9 mouse cellular contexts compared by ENCODE assay signal in the genomic region with DNA sequence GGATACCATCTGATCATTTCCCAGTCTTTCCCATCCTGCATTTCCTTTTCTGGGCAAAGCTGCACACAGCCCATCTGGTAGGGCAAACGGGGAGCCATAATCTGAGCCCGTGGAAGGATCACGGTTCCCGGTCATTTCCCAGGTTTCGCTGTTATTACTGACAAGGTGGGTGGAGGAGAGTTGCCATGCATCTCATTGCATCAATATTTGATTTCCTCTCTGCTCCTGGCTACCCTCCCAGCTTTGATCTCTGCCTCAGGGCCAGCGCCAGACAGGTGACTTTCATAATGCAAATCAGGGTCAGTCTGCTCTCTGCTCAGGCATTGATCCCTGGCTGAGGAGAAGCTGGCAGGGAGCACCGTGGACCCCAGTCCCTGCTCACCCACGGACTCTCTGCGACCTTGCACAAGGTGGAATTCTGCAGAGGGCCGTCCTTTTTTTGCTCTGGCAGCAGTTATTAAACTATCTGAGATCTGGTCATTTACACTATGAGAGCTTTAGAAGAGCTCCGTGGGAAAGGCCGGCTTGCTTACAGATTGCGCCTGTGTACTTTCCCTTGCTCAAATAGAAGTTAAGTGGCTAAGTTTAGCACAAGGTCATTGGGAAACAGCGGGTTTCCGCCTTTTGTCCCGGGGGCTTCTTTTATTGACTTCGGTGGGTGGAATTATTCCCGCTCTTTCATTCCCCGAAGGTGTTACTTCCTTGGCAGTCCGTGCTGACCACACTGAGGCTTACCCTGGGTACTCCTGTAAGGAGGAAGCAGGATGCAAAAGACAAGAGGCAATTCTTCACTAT.
DNase-seq lines count a peak whose midpoint lies in the region; ATAC-seq and TF ChIP-seq lines count a peak whose summit lies in the region.
"Had no signal": no experiment of that assay in that cellular context is flagged by ENCODE, and none has a peak within 500 bp of the region (broad histone marks: within the 10 kb centered on the region; RNA-seq: fewer than 3 reads in every experiment).

No protein-coding gene starts in this region.

- 24% methylated on average over 20 of the region's 20 CpGs for WGBS in heart, postnatal 0 days
- WGBS in heart, adult 2 months, result 24% methylated on average over 20 of the region's 20 CpGs
- WGBS in hindbrain, embryonic 16.5 days, result 38% methylated on average over 20 of the region's 20 CpGs
- 24% methylated on average over 20 of the region's 20 CpGs for WGBS in liver, embryonic 12.5 days (ENCODE audit: insufficient replicate concordance)

- no peak for ATAC-seq in heart, postnatal 0 days (ENCODE audit: insufficient read depth, low read depth)
- no peak for ATAC-seq in hindbrain, embryonic 16.5 days
- ATAC-seq in liver, embryonic 12.5 days, result peak; percentile 59
- ATAC-seq: forebrain, embryonic 16.5 days had no signal

- DNase-seq in heart, postnatal 0 days (ENCODE audit: low spot score), result peak; percentile 7
- DNase-seq in heart, adult 2 months, result no peak
- DNase-seq in retina, embryonic 14.5 days (ENCODE audit: low spot score), result peak; percentile 7
- no peak for DNase-seq in urinary bladder, postnatal 36 days (ENCODE audit: low spot score in 2 of 2)
- DNase-seq in thymus, postnatal 4 days, result no peak
- no peak for DNase-seq in spleen, postnatal 10 days (ENCODE audit: low spot score in 2 of 2)

- H3K4me2 ChIP-seq in heart, postnatal 0 days (ENCODE audit: low read depth, low read length), result peak overlapping the region; percentile 55
- H3K4me2 ChIP-seq in hindbrain, embryonic 16.5 days (ENCODE audit: low read length), result peak overlapping the region; percentile 32
- peak overlapping the region; percentile 23 for H3K4me2 ChIP-seq in liver, embryonic 12.5 days

- intact Hi-C loops in heart, adult 2 months (cut with DNase I), result no loop called here

- no peaks in the 10 kb centered on the region for H3K4me1 ChIP-seq in heart, postnatal 0 days (ENCODE audit: control insufficient read depth, insufficient read depth)
- H3K4me1 ChIP-seq in heart, adult 2 months (ENCODE audit: control insufficient read depth, insufficient read depth, low read length), result peaks cover 4% of the 10 kb centered on the region; the same call in 1 of the 2 replicates
- H3K4me1 ChIP-seq in hindbrain, embryonic 16.5 days (ENCODE audit: control insufficient read depth, insufficient read depth, low read depth, low read length), result peaks cover 12% of the 10 kb centered on the region
- H3K4me1 ChIP-seq in liver, embryonic 12.5 days, result 0 out of 2 replicates have a peak, but pooled peaks cover 6% of the 10 kb centered on the region

- TF ChIP-seq POLR2A in heart, adult 2 months (IDR thresholded peaks at IDR 0.05; ENCODE audit: insufficient read depth, low read depth, low read length), result no peak

- no peak overlapping the region for H3K27ac ChIP-seq in heart, postnatal 0 days (ENCODE audit: low read depth)
- H3K27ac ChIP-seq in heart, adult 2 months, result no peak overlapping the region
- no peak overlapping the region; the same call in 1 of the 2 replicates for H3K27ac ChIP-seq in hindbrain, embryonic 16.5 days (ENCODE audit: low read depth, low read length)
- H3K27ac ChIP-seq in liver, embryonic 12.5 days, result no peak overlapping the region

- H3K9me3 ChIP-seq in heart, postnatal 0 days (replicated peaks; ENCODE audit: control insufficient read depth, low read length), result no peaks in the 10 kb centered on the region
- H3K9me3 ChIP-seq in hindbrain, embryonic 16.5 days (ENCODE audit: control insufficient read depth, low read length), result no peaks in the 10 kb centered on the region
- no peaks in the 10 kb centered on the region for H3K9me3 ChIP-seq in liver, embryonic 12.5 days (replicated peaks)

- peak overlapping the region; percentile 21; the same call in 1 of the 2 replicates for H3K4me3 ChIP-seq in heart, postnatal 0 days (ENCODE audit: low read depth, low read length)
- H3K4me3 ChIP-seq in heart, adult 2 months, result no peak overlapping the region
- no peak overlapping the region for H3K4me3 ChIP-seq in hindbrain, embryonic 16.5 days (ENCODE audit: low read length)
- H3K4me3 ChIP-seq in liver, embryonic 12.5 days, result no peak overlapping the region

- H3K79me2 ChIP-seq in heart, adult 2 months (replicated peaks; ENCODE audit: control insufficient read depth, insufficient read depth, low read length), result no peaks in the 10 kb centered on the region

- no peak for TF ChIP-seq CTCF in heart, postnatal 0 days (IDR thresholded peaks at IDR 0.05; ENCODE audit: low read depth)
- TF ChIP-seq CTCF in heart, adult 2 months (IDR thresholded peaks at IDR 0.05), result no peak

- no peaks in the 10 kb centered on the region for H3K27me3 ChIP-seq in heart, postnatal 0 days (ENCODE audit: control insufficient read depth, insufficient read depth, low read length)
- no peaks in the 10 kb centered on the region for H3K27me3 ChIP-seq in heart, adult 2 months (ENCODE audit: control insufficient read depth, insufficient read depth, low read length)
- no peaks in the 10 kb centered on the region for H3K27me3 ChIP-seq in hindbrain, embryonic 16.5 days (replicated peaks; ENCODE audit: control insufficient read depth, insufficient read depth, low read length)
- H3K27me3 ChIP-seq in liver, embryonic 12.5 days (replicated peaks), result 0 out of 2 replicates have a peak, but pooled peaks cover 5% of the 10 kb centered on the region

- no peaks in the 10 kb centered on the region for H3K36me3 ChIP-seq in heart, postnatal 0 days (replicated peaks; ENCODE audit: control insufficient read depth, insufficient read depth, low read length)
- no peaks in the 10 kb centered on the region for H3K36me3 ChIP-seq in heart, adult 2 months (ENCODE audit: control insufficient read depth, insufficient read depth, low read length)
- H3K36me3 ChIP-seq in hindbrain, embryonic 16.5 days (ENCODE audit: control insufficient read depth, insufficient read depth, low read length), result no peaks in the 10 kb centered on the region
- H3K36me3 ChIP-seq in liver, embryonic 12.5 days, result no peaks in the 10 kb centered on the region

- no peak for TF ChIP-seq EP300 in heart, postnatal 0 days (IDR thresholded peaks at IDR 0.05; ENCODE audit: low read depth)
- TF ChIP-seq EP300 in heart, adult 2 months (IDR thresholded peaks at IDR 0.05; ENCODE audit: insufficient read depth, low read depth, low read length), result no peak

- 0 out of 2 replicates have a peak overlapping the region, but pooled peaks have one; percentile 12 for H3K9ac ChIP-seq in heart, postnatal 0 days (replicated peaks; ENCODE audit: low read depth, low read length)
- no peak overlapping the region for H3K9ac ChIP-seq in heart, adult 2 months (ENCODE audit: low read depth, low read length)
- no peak overlapping the region; the same call in 1 of the 2 replicates for H3K9ac ChIP-seq in hindbrain, embryonic 16.5 days (ENCODE audit: low read depth, low read length)
- no peak overlapping the region for H3K9ac ChIP-seq in liver, embryonic 12.5 days

Comparison
In these comparisons a context has a peak if more than half of its experiments do, and no peak if none do; other contexts are left out.
1. DNase-seq: peak in heart, postnatal 0 days (single experiment) and retina, embryonic 14.5 days (single experiment); none in heart, adult 2 months (0 of 2), urinary bladder, postnatal 36 days (0 of 2), thymus, postnatal 4 days (single experiment) and spleen, postnatal 10 days (0 of 2).
2. Peak in every context shown above with its lines, with median percentiles within 50 percentile points of each other: H3K4me2 ChIP-seq.